Mouse (Mus musculus) limb, embryonic 11.5 days (tissue): ENCODE results near the gene Ago4. TPM values are rescaled to one million over a fixed set of nuclear protein-coding genes. Genes with fewer than 3 reads are reported as not detected.
A peak's percentile ranks its signal among the peaks of the same experiment; 100 is the strongest.

Experiments used
- ATAC-seq: fragments of 200-750 bp; cut with Nextera tagmentation; 2 replicates; pipeline ENCODE4 v1.8.0; 2017; ENCODE audit warnings: low read depth; ENCODE audit not compliant: insufficient number of reproducible peaks, low FRiP score, low TSS enrichment
- DNase-seq: peaks from one replicate; pipeline ENCODE4 v3.0.0-alpha.2; 2015; ENCODE audit warnings: low spot score
- H3K27ac ChIP-seq: fragments of 300-500 bp; sonication (generic); replicated peaks from 2 replicates; pipeline ENCODE4 v1.5.1; 2014; ENCODE audit warnings: low read depth, mild to moderate bottlenecking, low read length
- H3K27me3 ChIP-seq: fragments of 300-500 bp; sonication (generic); 2 replicates; pipeline ENCODE4 v1.6.1; 2014; ENCODE audit warnings: mild to moderate bottlenecking, low read length, mixed read lengths; ENCODE audit not compliant: control insufficient read depth, insufficient read depth
- H3K36me3 ChIP-seq: fragments of 300-500 bp; sonication (generic); 2 replicates; pipeline ENCODE4 v1.6.1; 2014; ENCODE audit warnings: mild to moderate bottlenecking, low read length, moderate library complexity, mixed read lengths; ENCODE audit not compliant: control insufficient read depth, insufficient read depth
- H3K4me1 ChIP-seq: fragments of 300-500 bp; sonication (generic); 2 replicates; pipeline ENCODE4 v1.6.1; 2014; ENCODE audit warnings: low read length, mixed read lengths; ENCODE audit not compliant: control insufficient read depth, insufficient read depth
- H3K4me2 ChIP-seq: fragments of 300-500 bp; sonication (generic); 2 replicates; pipeline ENCODE4 v1.6.1; 2014; ENCODE audit warnings: low read depth, mild to moderate bottlenecking, moderate library complexity; ENCODE audit not compliant: severe bottlenecking
- H3K4me3 ChIP-seq: fragments of 300-500 bp; sonication (generic); 2 replicates; pipeline ENCODE4 v1.5.1; 2014; ENCODE audit warnings: low read depth, low read length
- H3K9ac ChIP-seq: fragments of 300-500 bp; sonication (generic); 2 replicates; pipeline ENCODE4 v1.6.1; 2014; ENCODE audit warnings: mild to moderate bottlenecking, low read length
- H3K9me3 ChIP-seq: fragments of 300-500 bp; sonication (generic); 2 replicates; pipeline ENCODE4 v1.6.1; 2016; ENCODE audit warnings: low read length; ENCODE audit not compliant: control insufficient read depth
- WGBS: fragments of 180-500 bp; shearing (Covaris S2); extraction: QIAGEN DNeasy Blood & Tissue Kit; methylation state at CpG from one replicate; pipeline ENCODE4 v1.1.7; 2014; 5-methylcytosine and 5-hydroxymethylcytosine counted together
- polyA plus RNA-seq: library from polyadenylated mRNA; unstranded; fragments of >200 nt; fragmentation: Nextera tagmentation; extraction: Ambion mirVana; gene quantifications from 2 replicates; pipeline ENCODE4 v1.2.1, GENCODE M21; 2014

The Ago4 gene
- 1.2 and 1.7 TPM in 2 replicates for polyA plus RNA-seq

GRCm38 (mm10) chr4:126532827-126533728, at the start of gene Ago4:
Ago4 (minus strand) TSS chr4:126533472.
- DNase-seq (peak; percentile 77), ATAC-seq (peak; percentile 61; the same call in 1 of the 2 replicates)
- WGBS: under 1% methylated on average over 89 of the region's 120 CpGs
- H3K27ac ChIP-seq: no peak within 1 kb of the TSS
- H3K4me2 ChIP-seq: peak within 1 kb of the TSS; percentile 92
- H3K9ac ChIP-seq: peak within 1 kb of the TSS; percentile 82
- H3K36me3 ChIP-seq: no peaks in the 10 kb centered on the region
- H3K9me3 ChIP-seq: no peaks in the 10 kb centered on the region
- no peaks in the 10 kb centered on the region for H3K4me1 ChIP-seq
- H3K4me3 ChIP-seq: peak within 1 kb of the TSS; percentile 87
- no peaks in the 10 kb centered on the region for H3K27me3 ChIP-seq

GRCm38 (mm10) chr4:126579077-126579476, 45.8 kb upstream of the Ago4 start:
- 81% methylated on average over 2 of the region's 2 CpGs for WGBS

GRCm38 (mm10) chr4:126577920-126578319, 44.6 kb upstream of the Ago4 start:
- Histone ChIP-seq H3K4me2 (no peak overlapping the region), H3K9ac (no peak overlapping the region), H3K36me3 (peaks cover 61% of the 10 kb centered on the region), H3K4me1 (no peaks in the 10 kb centered on the region), H3K27ac (no peak overlapping the region), H3K27me3 (no peaks in the 10 kb centered on the region), H3K9me3 (no peaks in the 10 kb centered on the region), H3K4me3 (no peak overlapping the region)
- no peak for ATAC-seq
- DNase-seq: no peak
- 85% methylated on average over 3 of the region's 3 CpGs for WGBS

More at GRCm38 (mm10) chr4:126579077-126579476, 45.8 kb upstream of the Ago4 start:
- DNase-seq (no peak), ATAC-seq (no peak)
- no peaks in the 10 kb centered on the region for H3K9me3 ChIP-seq
- no peak overlapping the region for H3K4me2 ChIP-seq
- no peaks in the 10 kb centered on the region for H3K4me1 ChIP-seq
- peaks cover 50% of the 10 kb centered on the region for H3K36me3 ChIP-seq
- no peaks in the 10 kb centered on the region for H3K27me3 ChIP-seq
- H3K27ac ChIP-seq: no peak overlapping the region
- no peak overlapping the region for H3K9ac ChIP-seq
- H3K4me3 ChIP-seq: no peak overlapping the region

- 95% methylated on average over 5 of the region's 5 CpGs for WGBS
- peaks cover 67% of the 10 kb centered on the region for H3K36me3 ChIP-seq
- H3K9me3 ChIP-seq: no peaks in the 10 kb centered on the region
- no peak overlapping the region for H3K27ac ChIP-seq
- H3K4me2 ChIP-seq: no peak overlapping the region
- no peak overlapping the region for H3K9ac ChIP-seq
- no peak for ATAC-seq
- H3K27me3 ChIP-seq: no peaks in the 10 kb centered on the region
- H3K4me3 ChIP-seq: no peak overlapping the region
- DNase-seq: no peak
- no peaks in the 10 kb centered on the region for H3K4me1 ChIP-seq
Observed at GRCm38 (mm10) chr4:126576281-126576680, 43.0 kb upstream of the Ago4 start.

- no peak overlapping the region for H3K4me2 ChIP-seq
- no peak overlapping the region for H3K9ac ChIP-seq
- no peak overlapping the region for H3K4me3 ChIP-seq
- H3K4me1 ChIP-seq: no peaks in the 10 kb centered on the region
- peaks cover 46% of the 10 kb centered on the region for H3K36me3 ChIP-seq
- H3K27me3 ChIP-seq: no peaks in the 10 kb centered on the region
- no peak overlapping the region for H3K27ac ChIP-seq
- DNase-seq (no peak), ATAC-seq (no peak)
- no peaks in the 10 kb centered on the region for H3K9me3 ChIP-seq
- WGBS: 92% methylated on average over 3 of the region's 3 CpGs
Observed at GRCm38 (mm10) chr4:126569783-126570182, 36.5 kb upstream of the Ago4 start.

GRCm38 (mm10) chr4:126567243-126567642, 34.0 kb upstream of the Ago4 start:
- 96% methylated on average over 4 of the region's 4 CpGs for WGBS
- no peaks in the 10 kb centered on the region for H3K9me3 ChIP-seq

GRCm38 (mm10) chr4:126563798-126564197, 30.5 kb upstream of the Ago4 start:
- no peaks in the 10 kb centered on the region for H3K9me3 ChIP-seq
- DNase-seq: no peak
- no peak for ATAC-seq

More at GRCm38 (mm10) chr4:126567243-126567642, 34.0 kb upstream of the Ago4 start:
- Histone ChIP-seq H3K4me2 (no peak overlapping the region), H3K9ac (no peak overlapping the region), H3K4me1 (no peaks in the 10 kb centered on the region), H3K36me3 (peaks cover 26% of the 10 kb centered on the region), H3K27me3 (no peaks in the 10 kb centered on the region), H3K27ac (no peak overlapping the region), H3K4me3 (no peak overlapping the region)
- no peak for ATAC-seq
- no peak for DNase-seq

GRCm38 (mm10) chr4:126556809-126557711, 23.8 kb upstream of the Ago4 start, which contains the start of gene Clspn:
Clspn (plus strand) TSS chr4:126556935.
- 1% methylated on average over 54 of the region's 54 CpGs for WGBS
- peak within 1 kb of the TSS; percentile 63 for H3K4me3 ChIP-seq
- H3K27ac ChIP-seq: peak within 1 kb of the TSS; percentile 81
- H3K9me3 ChIP-seq: no peaks in the 10 kb centered on the region
- H3K4me2 ChIP-seq: peak within 1 kb of the TSS; percentile 67
- peak within 1 kb of the TSS; percentile 83 for H3K9ac ChIP-seq
- H3K27me3 ChIP-seq: no peaks in the 10 kb centered on the region
- H3K36me3 ChIP-seq: peaks cover 4% of the 10 kb centered on the region
- peak; percentile 96 for ATAC-seq
- peak; percentile 94 for DNase-seq
- H3K4me1 ChIP-seq: no peaks in the 10 kb centered on the region

More at GRCm38 (mm10) chr4:126563798-126564197, 30.5 kb upstream of the Ago4 start:
- no peak overlapping the region for H3K4me3 ChIP-seq
- H3K27me3 ChIP-seq: no peaks in the 10 kb centered on the region
- H3K4me2 ChIP-seq: no peak overlapping the region
- WGBS: 89% methylated on average over 6 of the region's 6 CpGs
- no peak overlapping the region for H3K27ac ChIP-seq
- no peaks in the 10 kb centered on the region for H3K4me1 ChIP-seq
- no peak overlapping the region for H3K9ac ChIP-seq
- H3K36me3 ChIP-seq: peaks cover 18% of the 10 kb centered on the region
